Comparison of ENCODE assay signal across 26 mouse cellular contexts in the genomic region with DNA sequence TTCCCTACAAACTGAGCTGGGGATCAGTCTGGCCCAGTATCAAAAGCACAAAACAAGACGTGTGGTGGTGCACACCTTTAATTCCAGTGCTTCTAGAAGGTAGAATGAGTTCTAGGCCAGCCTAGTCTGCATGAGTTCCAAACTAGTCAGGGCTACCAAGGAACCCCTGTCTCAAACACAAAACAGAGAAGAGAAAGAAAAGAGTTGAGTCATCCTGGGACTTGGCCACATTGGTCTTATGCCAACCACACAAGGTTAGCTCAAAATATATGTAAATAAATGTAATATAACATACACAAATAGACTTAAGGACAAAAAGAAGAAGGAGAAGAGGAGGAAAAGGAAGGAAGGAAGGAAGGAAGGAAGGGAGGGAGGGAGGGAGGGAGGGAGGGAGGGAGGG.
A peak's percentile ranks its signal among the peaks of the same experiment; 100 is the strongest.
DNase-seq lines count a peak whose midpoint lies in the region; ATAC-seq and TF ChIP-seq lines count a peak whose summit lies in the region.
"Had no signal": no experiment of that assay in that cellular context is flagged by ENCODE, and none has a peak within 500 bp of the region (broad histone marks: within the 10 kb centered on the region; RNA-seq: fewer than 3 reads in every experiment).

No protein-coding gene starts in this region.

- peak overlapping the region; percentile 67 for H3K27ac ChIP-seq in CH12.LX (ENCODE audit: insufficient read depth, low read depth)
- peak overlapping the region; percentile 63 for H3K27ac ChIP-seq in embryonic fibroblast, embryonic 13.5 days (ENCODE audit: insufficient read depth, low read length)
- no peak overlapping the region for H3K27ac ChIP-seq in forebrain, embryonic 13.5 days
- H3K27ac ChIP-seq: embryonic facial prominence, embryonic 10.5 days; forebrain, embryonic 10.5 days; forebrain, embryonic 15.5 days; heart, embryonic 15.5 days; hindbrain, embryonic 10.5 days; hindbrain, embryonic 15.5 days had no signal

- TF ChIP-seq CTCF in CH12.LX (conservative IDR thresholded peaks at IDR 0.05 in 1 of 2, IDR thresholded peaks at IDR 0.05 in 1 of 2; ENCODE audit: low read depth in 2 of 2, low read length in 2 of 2) = no peak
- TF ChIP-seq CTCF in embryonic fibroblast, embryonic 13.5 days (IDR thresholded peaks at IDR 0.05; ENCODE audit: borderline replicate concordance, insufficient read depth, low read length) = no peak

- WGBS in forebrain, embryonic 13.5 days = 91% methylated on average over 1 of the region's 1 CpGs

- no peaks in the 10 kb centered on the region for H3K9me3 ChIP-seq in CH12.LX (replicated peaks; ENCODE audit: low read length)
- H3K9me3 ChIP-seq in forebrain, embryonic 13.5 days (replicated peaks) = no peaks in the 10 kb centered on the region
- H3K9me3 ChIP-seq: embryonic facial prominence, embryonic 10.5 days; forebrain, embryonic 10.5 days; forebrain, embryonic 15.5 days; heart, embryonic 15.5 days; hindbrain, embryonic 10.5 days; hindbrain, embryonic 15.5 days had no signal

- peak; percentile 74 for DNase-seq in heart, adult 11 months
- no peak for DNase-seq in heart, adult 8-10 months (ENCODE audit: low spot score)
- peak; percentile 28 for DNase-seq in 3134 (ENCODE audit: extremely low read depth, insufficient read length, low spot score)
- DNase-seq in CH12.LX (ENCODE audit: extremely low read depth) = peak; percentile 53
- DNase-seq: adrenal gland, adult 2 months; adrenal gland, postnatal 25 days; B cell, adult 2 months; cerebellum, adult 2 months; cerebellum, postnatal 10 days; gastrocnemius, postnatal 14 days; heart, postnatal 14 days had no signal

- H3K36me3 ChIP-seq in CH12.LX (replicated peaks in 1 of 2; ENCODE audit: control insufficient read depth in 1 of 2, insufficient read depth in 1 of 2, low read length in 1 of 2) = peaks cover 6 to 39% of the 10 kb centered on the region in 2 experiments
- no peaks in the 10 kb centered on the region for H3K36me3 ChIP-seq in forebrain, embryonic 13.5 days (ENCODE audit: poor library complexity, severe bottlenecking)
- H3K36me3 ChIP-seq: forebrain, embryonic 15.5 days; hindbrain, embryonic 15.5 days had no signal

- TF ChIP-seq EP300 in CH12.LX (IDR thresholded peaks at IDR 0.05; ENCODE audit: low read length) = peak; percentile 58

- dilution Hi-C loops in CH12.LX (cut with MboI; ENCODE audit: extremely low pct_ligation_motif_present, extremely low pct_unique_long_range_greater_than_20kb, low sequenced_read_pairs) = no loop called here

- H3K4me3 ChIP-seq in CH12.LX (replicated peaks in 1 of 3; ENCODE audit: low read depth in 2 of 3, low read length in 2 of 3, poor library complexity in 1 of 3) = no peak overlapping the region
- no peak overlapping the region for H3K4me3 ChIP-seq in embryonic fibroblast, embryonic 13.5 days (ENCODE audit: insufficient read depth, low read length)
- no peak overlapping the region for H3K4me3 ChIP-seq in forebrain, embryonic 13.5 days
- H3K4me3 ChIP-seq: embryonic facial prominence, embryonic 10.5 days; erythroblast, embryonic 14.5 days; forebrain, embryonic 10.5 days; forebrain, embryonic 15.5 days; heart, embryonic 15.5 days; hindbrain, embryonic 10.5 days; hindbrain, embryonic 15.5 days had no signal

- no peak for ATAC-seq in frontal cortex, adult (ENCODE audit: low TSS enrichment)
- ATAC-seq in forebrain, embryonic 13.5 days = no peak
- ATAC-seq: activated CD4-positive, CD25-positive, alpha-beta regulatory T cell, adult 4 months; CD4-positive, CD25-positive, alpha-beta regulatory T cell, adult 4 months; forebrain, embryonic 15.5 days; intestine, embryonic 16.5 days; Patski had no signal

- peaks cover 3% of the 10 kb centered on the region; the same call in 1 of the 2 replicates for H3K79me2 ChIP-seq in CH12.LX (replicated peaks; ENCODE audit: control insufficient read depth, extremely low read depth, insufficient read depth, poor library complexity, severe bottlenecking)

- no peaks in the 10 kb centered on the region for H3K27me3 ChIP-seq in CH12.LX (replicated peaks)
- no peaks in the 10 kb centered on the region for H3K27me3 ChIP-seq in forebrain, embryonic 13.5 days
- H3K27me3 ChIP-seq: forebrain, embryonic 15.5 days; heart, embryonic 15.5 days; hindbrain, embryonic 15.5 days; Patski had no signal

- TF ChIP-seq RAD21 in CH12.LX (IDR thresholded peaks at IDR 0.05; ENCODE audit: low read depth, low read length) = no peak

- no peak for TF ChIP-seq POLR2A in CH12.LX (IDR thresholded peaks at IDR 0.05; ENCODE audit: low read depth, low read length)
- TF ChIP-seq POLR2A in embryonic fibroblast, embryonic 13.5 days (IDR thresholded peaks at IDR 0.05; ENCODE audit: low read depth, low read length) = no peak

- peak overlapping the region; percentile 22; the same call in 1 of the 2 replicates for H3K4me2 ChIP-seq in CH12.LX (ENCODE audit: insufficient read depth, low read depth, poor library complexity, severe bottlenecking)
- no peak overlapping the region for H3K4me2 ChIP-seq in forebrain, embryonic 13.5 days
- H3K4me2 ChIP-seq: forebrain, embryonic 15.5 days; heart, embryonic 11.5 days; heart, embryonic 15.5 days; hindbrain, embryonic 15.5 days had no signal

- in situ Hi-C loops in CH12.LX (cut with MboI; ENCODE audit: low pct_ligation_motif_present, low pct_unique_long_range_greater_than_20kb, low sequenced_read_pairs) = no loop called here

- peaks cover 13 to 69% of the 10 kb centered on the region in 2 experiments for H3K4me1 ChIP-seq in CH12.LX (ENCODE audit: control insufficient read depth in 1 of 2, insufficient read depth in 2 of 2)
- H3K4me1 ChIP-seq in embryonic fibroblast, embryonic 13.5 days (ENCODE audit: control insufficient read depth, insufficient read depth, low read length) = peaks cover 14% of the 10 kb centered on the region
- no peaks in the 10 kb centered on the region for H3K4me1 ChIP-seq in forebrain, embryonic 13.5 days
- H3K4me1 ChIP-seq: forebrain, embryonic 10.5 days; forebrain, embryonic 15.5 days; hindbrain, embryonic 10.5 days; hindbrain, embryonic 15.5 days had no signal

- no peak overlapping the region; the same call in 1 of the 2 replicates for H3K9ac ChIP-seq in CH12.LX (ENCODE audit: insufficient read depth, low read depth)
- H3K9ac ChIP-seq in forebrain, embryonic 13.5 days = no peak overlapping the region
- H3K9ac ChIP-seq: forebrain, embryonic 15.5 days; heart, embryonic 15.5 days; hindbrain, embryonic 15.5 days had no signal

TF ChIP-seq in CH12.LX, 34 proteins besides CTCF, POLR2A, EP300 and RAD21:
- TF ChIP-seq JUND (conservative IDR thresholded peaks at IDR 0.05; ENCODE audit: low read depth, low read length) = peak; percentile 70
- peak; percentile 81 for TF ChIP-seq IRF4 (IDR thresholded peaks at IDR 0.05; ENCODE audit: low read depth, low read length)
- no peak for TF ChIP-seq ZC3H11A (IDR thresholded peaks at IDR 0.05; ENCODE audit: low read depth, low read length)
- no peak for TF ChIP-seq MXI1 (IDR thresholded peaks at IDR 0.05; ENCODE audit: low read depth, low read length)
- no peak for TF ChIP-seq USF1 (IDR thresholded peaks at IDR 0.05; ENCODE audit: low read depth, low read length)
- no peak for TF ChIP-seq UBTF (IDR thresholded peaks at IDR 0.05; ENCODE audit: low read depth, low read length)
- no peak for TF ChIP-seq MAZ (IDR thresholded peaks at IDR 0.05; ENCODE audit: low read depth, low read length)
- TF ChIP-seq MYC (IDR thresholded peaks at IDR 0.05; ENCODE audit: low read depth, low read length) = no peak
- TF ChIP-seq JUN (IDR thresholded peaks at IDR 0.05; ENCODE audit: insufficient read depth, low read depth, low read length) = 0 out of 2 replicates have a peak, but pooled peaks have one; percentile 39
- TF ChIP-seq TCF12 (IDR thresholded peaks at IDR 0.05; ENCODE audit: low read depth, low read length) = no peak
- TF ChIP-seq GABPA (IDR thresholded peaks at IDR 0.05; ENCODE audit: insufficient replicate concordance, low read depth, low read length) = no peak
